ENCODE assay signal across 11 mouse cellular contexts in genomic region chr8:48704485-48704884, GRCm38 (mm10).
DNase-seq lines count a peak whose midpoint lies in the region; ATAC-seq and TF ChIP-seq lines count a peak whose summit lies in the region.
"Had no signal": no experiment of that assay in that cellular context is flagged by ENCODE, and none has a peak within 500 bp of the region (broad histone marks: within the 10 kb centered on the region; RNA-seq: fewer than 3 reads in every experiment).

No protein-coding gene starts in this region.

- DNase-seq in 3T3-L1 (ENCODE audit: low read depth, low spot score): peak; percentile 9
- DNase-seq in embryonic facial prominence, embryonic 14.5 days (ENCODE audit: low spot score): peak; percentile 40
- DNase-seq in kidney, adult 8-10 months: peak; percentile 17 to 25
- peak; percentile 63 for DNase-seq in lung, postnatal 0 days (ENCODE audit: low spot score)
- DNase-seq in cerebellum, postnatal 10 days: no peak
- DNase-seq in left cerebral cortex, adult 18-20 months (ENCODE audit: low spot score in 2 of 2): no peak
- DNase-seq in thymus, postnatal 14 days: no peak
- DNase-seq: cerebellum, adult 8-10 months; thymus, postnatal 36 days had no signal

- no peaks in the 10 kb centered on the region for H3K27me3 ChIP-seq in embryonic facial prominence, embryonic 14.5 days (replicated peaks; ENCODE audit: control insufficient read depth, insufficient read depth, low read length)
- no peaks in the 10 kb centered on the region for H3K27me3 ChIP-seq in lung, postnatal 0 days (replicated peaks; ENCODE audit: insufficient read depth, low read length)
- H3K27me3 ChIP-seq: embryonic facial prominence, embryonic 12.5 days had no signal

- peaks cover 4% of the 10 kb centered on the region; the same call in 1 of the 2 replicates for H3K4me1 ChIP-seq in embryonic facial prominence, embryonic 14.5 days (ENCODE audit: control insufficient read depth, insufficient read depth, low read length)
- no peaks in the 10 kb centered on the region for H3K4me1 ChIP-seq in lung, postnatal 0 days (ENCODE audit: insufficient read depth, low read depth, low read length)
- H3K4me1 ChIP-seq: embryonic facial prominence, embryonic 12.5 days had no signal

- no peaks in the 10 kb centered on the region for H3K36me3 ChIP-seq in embryonic facial prominence, embryonic 14.5 days (ENCODE audit: control insufficient read depth, insufficient read depth, low read length)
- H3K36me3 ChIP-seq in lung, postnatal 0 days (ENCODE audit: insufficient read depth, low read length): no peaks in the 10 kb centered on the region
- H3K36me3 ChIP-seq: embryonic facial prominence, embryonic 12.5 days had no signal

- TF ChIP-seq CTCF in lung, postnatal 0 days (IDR thresholded peaks at IDR 0.05): no peak

- no peak for ATAC-seq in embryonic facial prominence, embryonic 14.5 days (ENCODE audit: low read depth)
- ATAC-seq in lung, postnatal 0 days: peak; percentile 87
- ATAC-seq: inflammation-experienced regulatory T-cells, adult 6 months had no signal

- no peak overlapping the region; the same call in 1 of the 2 replicates for H3K27ac ChIP-seq in embryonic facial prominence, embryonic 14.5 days (replicated peaks; ENCODE audit: low read depth, low read length)
- H3K27ac ChIP-seq in lung, postnatal 0 days (ENCODE audit: low read length): no peak overlapping the region
- H3K27ac ChIP-seq: embryonic facial prominence, embryonic 12.5 days had no signal

- peak; percentile 74 for TF ChIP-seq EP300 in lung, postnatal 0 days (IDR thresholded peaks at IDR 0.05)

- no peak overlapping the region for H3K4me3 ChIP-seq in embryonic facial prominence, embryonic 14.5 days (ENCODE audit: low read depth, low read length)
- H3K4me3 ChIP-seq in lung, postnatal 0 days (ENCODE audit: low read depth, low read length): no peak overlapping the region
- H3K4me3 ChIP-seq: embryonic facial prominence, embryonic 12.5 days had no signal

- no peak overlapping the region for H3K9ac ChIP-seq in embryonic facial prominence, embryonic 14.5 days (ENCODE audit: low read depth, low read length)
- no peak overlapping the region for H3K9ac ChIP-seq in lung, postnatal 0 days (replicated peaks; ENCODE audit: low read depth)
- H3K9ac ChIP-seq: embryonic facial prominence, embryonic 12.5 days had no signal

- peaks cover 7% of the 10 kb centered on the region; the same call in 1 of the 2 replicates for H3K9me3 ChIP-seq in embryonic facial prominence, embryonic 14.5 days (ENCODE audit: control insufficient read depth, low read length)
- no peaks in the 10 kb centered on the region for H3K9me3 ChIP-seq in lung, postnatal 0 days (ENCODE audit: low read length)

- WGBS in embryonic facial prominence, embryonic 14.5 days: 60% methylated on average over 6 of the region's 6 CpGs
- WGBS in lung, postnatal 0 days: 57% methylated on average over 6 of the region's 6 CpGs

- no peak overlapping the region for H3K4me2 ChIP-seq in embryonic facial prominence, embryonic 14.5 days (ENCODE audit: low read depth, low read length)
- H3K4me2 ChIP-seq in lung, postnatal 0 days (replicated peaks; ENCODE audit: low read depth, low read length): no peak overlapping the region
- H3K4me2 ChIP-seq: embryonic facial prominence, embryonic 12.5 days had no signal

Comparison
In these comparisons a context has a peak if more than half of its experiments do, and no peak if none do; other contexts are left out.
1. DNase-seq: peak in 3T3-L1 (single experiment), embryonic facial prominence, embryonic 14.5 days (single experiment), kidney, adult 8-10 months (2 of 2) and lung, postnatal 0 days (single experiment); none in cerebellum, postnatal 10 days (0 of 2), left cerebral cortex, adult 18-20 months (0 of 2) and thymus, postnatal 14 days (single experiment).